Mouse (Mus musculus) ovary, adult 18-20 months (tissue): ENCODE measurements around the gene Ctps2.

Experiments
- DNase-seq: peaks from one replicate; pipeline ENCODE4 v3.0.0; 2022; ENCODE audit warnings: low spot score, mixed read lengths

Gene Ctps2

DNA sequence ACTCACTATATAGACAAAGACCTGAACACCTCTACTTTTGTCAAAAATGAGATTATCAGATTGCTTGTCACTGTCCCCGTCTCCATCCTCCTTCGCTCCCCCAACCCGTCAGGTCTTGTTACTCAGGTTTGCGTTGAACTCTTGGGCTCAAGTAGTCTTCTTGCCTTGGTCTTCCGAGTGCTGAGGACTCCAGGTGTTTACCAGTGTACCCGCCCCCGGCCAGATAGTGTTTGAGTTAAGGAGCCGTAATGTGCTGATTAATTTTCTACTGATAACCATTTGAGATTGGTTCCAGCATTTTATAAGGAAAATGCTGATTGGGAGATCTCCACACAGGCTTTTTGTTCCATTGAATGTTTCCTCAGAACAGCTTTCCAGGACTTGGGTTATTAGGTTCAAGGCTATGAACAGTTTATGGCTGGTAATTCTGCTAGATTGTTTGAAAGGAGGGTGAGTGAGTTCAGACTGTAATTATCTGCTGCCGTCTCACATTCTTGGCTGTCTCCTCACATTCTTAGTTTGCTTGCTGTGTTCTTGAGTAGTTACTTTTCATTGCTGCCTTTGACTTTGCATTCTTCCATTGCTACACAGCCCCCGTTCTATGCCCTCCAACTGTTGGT lies 85.9 kb downstream of the Ctps2 start:
- DNase-seq: no peak

DNA sequence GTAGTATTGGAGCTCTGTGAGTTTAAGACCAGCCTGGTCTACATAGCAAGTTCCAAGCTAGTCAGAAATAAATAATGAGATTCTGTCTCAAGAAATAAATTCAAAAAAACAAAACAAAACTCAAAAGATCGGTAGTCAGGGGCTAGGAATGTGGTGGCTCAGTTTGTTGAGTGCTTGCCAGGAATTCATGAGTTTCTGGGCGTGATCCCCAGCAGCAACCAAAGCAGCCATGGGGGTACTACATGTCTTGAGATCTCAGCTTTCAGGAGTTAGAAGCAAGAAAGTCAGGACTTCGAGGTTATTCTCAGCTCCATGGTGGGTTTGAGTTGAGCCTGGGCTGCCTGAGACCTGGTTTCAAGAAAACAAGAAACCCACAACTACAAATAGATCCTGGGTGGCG lies 90.4 kb downstream of the Ctps2 start:
- DNase-seq: no peak

DNA sequence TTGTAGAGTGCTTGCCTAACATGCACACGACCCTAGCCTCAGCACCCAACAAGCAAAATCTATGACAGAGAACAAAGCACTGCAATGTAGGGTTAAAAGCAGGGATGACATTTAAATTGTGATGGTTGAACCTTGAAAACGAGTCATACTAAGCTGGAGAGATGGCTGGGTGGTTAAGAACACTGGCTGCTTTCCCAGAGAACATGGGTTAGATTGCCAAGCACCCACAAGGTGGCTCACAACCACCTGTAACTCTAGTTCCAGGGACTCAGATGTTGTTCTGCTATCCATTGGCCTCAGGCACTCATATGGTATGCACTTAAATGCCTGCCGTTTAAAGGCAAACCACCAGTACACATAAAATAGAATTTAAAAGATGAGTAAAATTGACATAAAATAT lies 91.1 kb downstream of the Ctps2 start:
- DNase-seq: no peak

DNA sequence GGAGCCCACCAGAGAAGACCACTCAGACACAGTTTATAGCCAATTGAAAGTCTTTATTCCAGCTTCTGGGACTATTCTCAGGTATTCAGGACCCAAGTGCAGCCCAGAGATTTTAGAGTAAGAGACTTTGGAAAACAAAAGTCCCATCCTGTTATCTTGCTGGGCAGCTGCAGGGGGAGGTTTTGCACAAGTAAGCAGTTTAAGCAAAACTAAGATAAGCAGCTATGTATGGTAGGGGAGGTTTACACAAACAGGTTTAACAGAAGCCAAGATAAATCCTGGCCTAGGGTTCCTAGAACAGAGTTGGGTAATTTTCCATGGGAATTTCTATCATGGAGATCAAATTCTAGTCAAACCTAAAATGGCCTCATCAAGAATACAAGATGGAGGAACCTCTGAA lies 126.8 kb downstream of the Ctps2 start:
- no peak for DNase-seq

DNA sequence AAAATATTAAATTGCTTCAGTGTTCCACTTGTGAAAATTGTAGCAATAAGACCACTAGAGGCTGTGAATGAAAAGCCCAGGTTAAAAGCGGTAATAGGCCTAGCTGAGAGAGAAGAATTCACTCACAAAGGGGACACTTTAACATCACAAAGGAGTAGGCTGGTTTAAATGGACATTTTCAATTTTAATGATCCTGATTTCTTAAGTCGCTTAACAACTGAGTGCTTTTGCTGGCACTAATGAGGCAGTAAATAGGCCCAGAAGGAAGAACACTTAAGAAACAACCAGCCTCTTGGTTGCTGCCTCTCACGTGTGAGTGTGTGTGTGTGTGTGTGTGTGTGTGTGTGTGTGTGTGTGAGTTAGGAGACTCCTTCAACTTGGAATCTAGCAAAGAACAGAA lies 137.7 kb downstream of the Ctps2 start:
- DNase-seq: no peak

DNA sequence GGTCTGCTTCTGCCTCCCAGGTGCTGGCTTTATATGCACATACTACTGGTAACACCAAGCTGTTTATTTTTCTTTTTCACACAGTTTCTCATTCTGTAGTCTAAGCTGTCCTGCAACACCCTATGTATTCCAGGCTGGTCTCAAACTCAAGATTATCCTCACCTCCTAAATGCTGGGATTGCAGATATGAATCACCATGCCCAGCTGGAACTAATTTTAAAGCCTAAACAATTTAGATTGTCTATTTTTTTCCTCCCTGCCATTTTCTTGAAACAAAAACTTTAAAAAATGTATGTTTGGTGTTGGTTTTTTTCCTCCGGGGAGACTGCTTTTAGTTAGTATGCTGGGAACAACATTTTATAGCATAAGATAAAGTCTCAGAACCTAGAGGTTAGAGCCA lies 141.7 kb downstream of the Ctps2 start:
- DNase-seq: no peak

DNA sequence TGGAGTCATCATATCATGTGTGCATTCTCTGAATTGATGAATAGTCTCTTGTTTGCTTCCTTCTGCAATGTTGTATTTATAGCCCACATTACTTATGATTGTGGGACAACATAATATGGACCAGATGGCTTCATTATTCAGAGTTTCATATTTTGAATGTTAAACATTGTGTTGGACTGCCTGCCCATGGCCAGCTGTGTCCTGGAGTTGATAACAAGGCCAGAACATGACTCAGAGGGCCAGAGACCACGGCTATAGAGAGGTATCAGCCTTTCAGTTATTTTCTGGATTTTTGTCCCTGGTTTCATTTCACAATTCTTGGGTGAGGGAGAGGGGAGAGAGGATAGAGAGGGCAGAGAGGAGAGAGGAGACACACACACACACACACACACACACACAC lies 162.9 kb downstream of the Ctps2 start:
- no peak for DNase-seq
